Mouse (Mus musculus) hematopoietic stem cell, adult 5-6 weeks (primary cell): ENCODE measurements around the gene Hp. TPM values are rescaled to one million over a fixed set of nuclear protein-coding genes. Genes with fewer than 3 reads are reported as not detected.

Experiments used
- ATAC-seq, 2 experiments: fragments of 125-278 bp in 1 of 2; replicated peaks in 1 of 2; 2 replicates each; pipeline ENCODE4 v1.8.0; 2016 to 2017; ENCODE audit warnings: inconsistent platforms in 2 of 2, mild to moderate bottlenecking in 2 of 2, moderate number of reproducible peaks in 2 of 2, low read depth in 1 of 2, moderate TSS enrichment in 1 of 2; ENCODE audit not compliant: low FRiP score in 2 of 2, poor library complexity in 2 of 2, severe bottlenecking in 2 of 2, insufficient read depth in 1 of 2, low TSS enrichment in 1 of 2
- total RNA-seq: library from RNA; stranded (forward); fragments of 172-1452, 232-1000 nt; gene quantifications from 2 replicates; pipeline ENCODE4 v1.2.3, GENCODE M21; 2017

Gene Hp
- total RNA-seq, 1 experiment from 2014 or later: 26.8 TPM

DNA sequence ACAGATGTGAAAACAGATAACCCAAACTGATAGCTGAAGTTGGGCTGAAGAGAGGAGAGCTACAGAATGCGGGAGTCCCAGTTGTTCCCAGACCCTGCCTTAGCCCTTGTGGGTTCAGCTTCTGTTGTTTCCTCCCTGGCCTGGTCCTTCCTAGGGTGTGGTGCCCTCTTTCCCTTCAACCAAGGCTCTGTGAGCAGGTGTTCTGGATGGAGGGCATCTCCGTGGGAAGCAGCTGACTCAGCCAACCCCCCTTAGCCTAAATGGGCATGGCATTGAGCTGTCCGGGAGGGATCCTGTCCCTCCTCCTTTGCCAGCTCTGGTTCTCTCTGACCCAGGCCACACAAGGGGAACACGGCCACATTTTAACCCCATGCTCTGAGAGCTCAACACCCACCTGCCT is 2.7 kb downstream of the Hp start:
- no peak for ATAC-seq

DNA sequence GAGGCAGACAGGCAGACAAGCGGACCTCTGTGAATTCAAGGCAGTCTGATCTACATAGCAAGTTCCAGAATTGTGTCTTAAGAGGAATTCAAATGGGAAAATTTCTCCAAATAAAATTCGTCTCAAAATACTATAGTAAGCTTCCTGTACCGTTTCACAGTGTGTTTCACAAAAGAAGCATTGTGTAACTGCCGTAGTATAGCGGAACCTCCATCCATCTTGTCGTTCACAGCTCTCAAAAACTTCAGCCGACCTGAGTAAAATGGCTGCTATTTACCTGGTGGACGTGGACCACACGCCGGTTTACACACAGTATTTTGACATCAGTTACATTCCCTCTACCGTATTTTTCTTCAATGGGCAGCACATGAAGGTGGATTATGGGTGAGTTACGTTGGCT is 7.8 kb downstream of the Hp start:
- no peak; a peak in 1 of 4 replicates for ATAC-seq

DNA sequence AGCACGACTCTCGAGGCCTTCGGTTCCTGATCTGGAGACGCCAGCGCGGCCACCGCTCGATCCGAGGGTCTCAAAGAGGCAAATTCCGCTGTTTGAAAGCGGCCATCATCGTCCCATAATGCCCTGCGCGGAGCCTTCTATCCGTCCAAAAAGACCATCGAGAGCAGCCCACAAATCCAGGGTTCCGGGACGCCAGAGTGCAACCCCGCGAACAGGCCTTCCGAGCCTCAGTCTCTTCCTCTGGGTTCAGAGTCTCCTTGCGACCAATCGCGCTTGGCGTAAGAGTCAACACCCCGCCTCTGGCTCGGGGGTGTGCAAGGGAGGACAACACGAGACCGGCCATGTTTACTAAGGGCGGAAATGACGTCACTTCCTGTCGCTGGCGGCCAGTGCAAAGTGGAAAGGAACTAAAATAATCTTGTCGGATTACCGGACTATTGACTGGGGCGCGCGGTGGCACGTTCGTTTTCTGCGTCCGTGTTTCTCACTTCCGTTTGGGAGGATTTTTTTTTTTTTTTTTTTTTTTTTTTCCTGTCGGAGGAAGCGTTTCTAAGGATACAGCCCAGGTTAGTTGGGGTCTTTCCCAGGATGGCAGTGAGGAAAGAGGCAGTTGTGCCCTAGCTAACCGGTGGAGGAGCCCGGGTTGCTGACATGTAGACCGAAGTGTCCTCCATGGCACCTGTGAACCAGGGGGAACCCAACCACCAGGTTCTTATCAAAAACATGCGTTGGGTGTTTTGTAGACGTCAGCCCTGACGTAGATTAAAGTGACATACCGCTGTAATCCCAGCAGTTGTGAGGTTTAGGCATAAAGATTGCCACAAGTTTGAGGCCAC is 13.3 kb downstream of the Hp start, which contains the start of the genes Dhx38 and Txnl4b:
TSS of gene Dhx38 (minus strand) at position 364 of the 836 bp plus-strand sequence.
TSS of gene Txnl4b (plus strand) at position 395 of the 836 bp plus-strand sequence.
- peak; percentile 97 for ATAC-seq

DNA sequence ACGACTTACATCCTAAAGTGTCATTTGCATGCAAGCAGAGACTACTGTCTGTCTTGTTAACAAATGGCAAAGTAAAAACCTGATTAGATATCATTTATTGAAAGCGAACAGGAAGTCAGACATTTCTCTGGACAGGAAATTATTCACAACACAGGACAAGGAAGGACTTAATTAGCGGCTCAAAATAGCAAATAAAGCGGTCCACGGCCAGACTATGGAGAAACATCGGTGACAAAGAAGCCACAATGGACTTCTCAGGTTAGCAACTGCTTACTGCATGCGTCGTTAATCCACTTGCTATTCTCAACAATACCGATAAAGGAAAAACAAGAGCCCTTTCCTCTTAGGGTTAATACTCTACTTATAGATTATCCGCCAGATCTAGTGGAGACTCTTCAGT is 14.2 kb downstream of the Hp start:
- ATAC-seq: no peak

DNA sequence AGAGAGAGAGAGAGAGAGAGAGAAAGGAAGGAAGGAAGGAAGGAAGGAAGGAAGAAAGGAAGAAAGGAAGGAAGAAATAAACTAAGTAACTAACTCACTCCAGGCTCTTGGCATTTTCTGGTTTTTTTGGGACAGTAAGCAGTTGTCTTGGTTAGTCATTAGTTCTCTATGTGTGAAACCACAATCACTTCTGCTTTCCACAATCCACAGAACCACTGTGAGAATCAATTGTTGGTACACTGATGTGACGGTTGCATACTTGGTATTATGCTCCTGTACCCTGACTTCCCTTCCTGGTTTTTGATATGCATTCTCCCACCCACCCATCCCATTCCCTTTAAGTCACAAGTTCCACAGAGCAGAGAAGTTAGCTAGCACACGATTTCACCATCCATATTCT is 15.1 kb downstream of the Hp start:
- ATAC-seq: peak in 1 of 2 experiments; percentile 14; a peak in 1 of 4 replicates

DNA sequence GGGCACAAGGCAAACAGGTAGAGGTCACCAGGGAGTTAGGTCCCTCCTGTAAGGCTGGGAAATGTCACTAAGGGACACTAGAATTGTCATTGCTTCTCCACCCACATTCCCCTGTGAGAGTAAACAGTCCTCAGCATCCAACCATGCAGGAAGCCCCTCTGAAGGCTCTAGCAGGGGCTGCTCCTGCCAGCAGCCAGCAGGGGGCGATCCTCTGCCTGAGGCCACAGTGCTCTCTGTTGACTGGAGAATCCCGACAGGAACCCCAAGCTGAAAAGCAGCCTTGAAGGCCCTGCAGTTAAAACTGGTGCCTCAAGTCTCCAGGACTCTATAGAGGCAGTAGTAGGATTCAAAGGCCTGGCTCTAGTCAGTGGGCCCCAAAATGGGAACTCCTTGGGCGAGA is 27.3 kb downstream of the Hp start:
- ATAC-seq: peak in 1 of 2 experiments; percentile 40; a peak in 2 of 4 replicates

DNA sequence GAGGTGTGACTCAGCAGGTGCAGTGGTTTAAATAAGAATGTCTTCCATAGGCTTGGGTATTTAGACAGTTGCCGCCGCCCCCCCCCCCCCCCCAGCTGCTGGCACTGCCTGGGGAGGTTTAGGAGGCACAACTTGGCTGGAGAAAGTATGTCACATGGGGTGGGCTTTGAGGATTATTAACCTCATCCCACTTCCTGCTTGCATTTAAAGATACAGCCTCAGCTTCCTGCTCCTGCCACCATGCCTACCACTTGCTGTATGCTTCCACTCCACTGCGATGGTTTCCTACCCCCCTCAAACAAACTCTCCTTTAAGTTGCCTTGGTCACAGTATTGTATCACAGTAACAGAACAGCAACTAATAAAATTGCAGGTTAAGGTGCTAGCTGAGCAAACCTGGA is 34.9 kb downstream of the Hp start:
- peak; percentile 22 to 44; a peak in 2 of 4 replicates for ATAC-seq

DNA sequence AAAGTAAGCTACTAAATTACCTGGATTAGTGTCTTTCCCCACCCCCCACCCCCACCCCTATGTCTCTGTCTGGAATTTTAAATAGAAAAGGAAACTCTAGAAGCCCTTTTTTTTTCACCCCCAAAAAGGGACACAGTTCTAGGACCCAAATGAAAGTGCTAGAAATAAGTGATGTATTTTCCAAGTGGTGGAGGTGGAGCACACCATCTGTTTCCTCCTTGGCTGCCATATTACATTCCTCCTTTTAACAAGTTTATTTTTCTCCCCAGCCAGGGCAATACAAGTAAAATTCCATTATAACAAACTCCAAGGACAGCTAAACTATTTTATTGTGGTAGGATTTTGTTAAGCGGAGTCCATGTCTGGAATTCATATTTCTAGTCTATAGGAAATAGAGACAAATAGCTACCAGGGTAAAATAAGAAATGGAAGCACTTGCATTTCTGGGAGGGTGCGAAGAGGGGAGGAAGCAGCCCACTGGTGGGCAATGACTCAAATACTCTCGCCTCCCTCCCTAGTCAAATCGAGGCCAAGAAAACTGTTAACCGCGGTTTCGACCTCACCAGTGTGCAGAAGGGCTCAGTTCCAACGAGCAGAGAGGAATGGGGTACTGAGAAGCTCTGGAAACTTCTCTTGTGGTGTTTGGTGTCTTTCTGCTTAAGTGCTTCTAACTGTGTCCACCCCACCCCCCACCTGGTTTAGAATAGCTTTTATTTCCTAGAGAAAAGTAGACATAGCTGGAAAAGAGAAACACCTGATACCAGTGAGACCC is 36.0 kb downstream of the Hp start:
- no peak for ATAC-seq

DNA sequence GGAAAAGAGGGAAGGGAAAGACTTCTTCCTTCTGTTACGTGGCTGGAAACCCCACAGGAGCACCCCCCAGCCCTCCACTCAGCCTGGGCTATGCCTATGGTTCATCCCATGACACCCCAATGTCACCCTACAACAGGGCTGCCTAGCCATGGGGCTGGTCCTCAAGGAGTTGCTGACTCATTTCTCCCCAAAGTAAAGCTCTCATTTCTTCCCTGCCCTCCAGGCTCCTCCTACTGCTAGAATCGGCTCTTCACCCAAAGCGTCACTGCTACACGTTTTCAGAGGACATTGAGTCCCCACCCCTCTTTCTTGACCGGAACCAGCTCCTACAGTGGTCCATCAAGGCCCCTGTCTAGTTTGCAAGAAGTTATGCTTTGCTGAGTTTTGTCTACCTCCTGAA is 36.8 kb downstream of the Hp start:
- ATAC-seq: no peak

DNA sequence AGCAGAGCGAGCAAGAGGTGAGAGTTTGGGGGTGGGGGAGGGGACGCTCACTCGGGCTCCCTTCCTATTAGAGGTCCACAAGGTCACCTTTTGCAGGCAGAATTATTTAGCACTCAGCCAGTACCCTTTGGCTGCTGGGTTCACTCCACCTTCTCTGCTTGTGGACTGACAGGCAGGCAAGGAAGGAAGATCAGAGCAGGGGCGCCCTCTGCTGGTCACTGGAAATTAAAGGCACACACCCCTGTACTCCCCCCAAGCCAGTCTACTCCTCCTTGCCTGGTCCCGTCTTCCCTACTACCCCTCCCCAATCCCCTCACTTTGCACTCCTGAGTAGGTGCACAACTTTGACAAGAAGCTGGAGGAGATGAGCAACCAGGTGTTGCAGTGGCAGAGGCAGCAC is 42.3 kb downstream of the Hp start:
- ATAC-seq: peak; percentile 72 to 84

DNA sequence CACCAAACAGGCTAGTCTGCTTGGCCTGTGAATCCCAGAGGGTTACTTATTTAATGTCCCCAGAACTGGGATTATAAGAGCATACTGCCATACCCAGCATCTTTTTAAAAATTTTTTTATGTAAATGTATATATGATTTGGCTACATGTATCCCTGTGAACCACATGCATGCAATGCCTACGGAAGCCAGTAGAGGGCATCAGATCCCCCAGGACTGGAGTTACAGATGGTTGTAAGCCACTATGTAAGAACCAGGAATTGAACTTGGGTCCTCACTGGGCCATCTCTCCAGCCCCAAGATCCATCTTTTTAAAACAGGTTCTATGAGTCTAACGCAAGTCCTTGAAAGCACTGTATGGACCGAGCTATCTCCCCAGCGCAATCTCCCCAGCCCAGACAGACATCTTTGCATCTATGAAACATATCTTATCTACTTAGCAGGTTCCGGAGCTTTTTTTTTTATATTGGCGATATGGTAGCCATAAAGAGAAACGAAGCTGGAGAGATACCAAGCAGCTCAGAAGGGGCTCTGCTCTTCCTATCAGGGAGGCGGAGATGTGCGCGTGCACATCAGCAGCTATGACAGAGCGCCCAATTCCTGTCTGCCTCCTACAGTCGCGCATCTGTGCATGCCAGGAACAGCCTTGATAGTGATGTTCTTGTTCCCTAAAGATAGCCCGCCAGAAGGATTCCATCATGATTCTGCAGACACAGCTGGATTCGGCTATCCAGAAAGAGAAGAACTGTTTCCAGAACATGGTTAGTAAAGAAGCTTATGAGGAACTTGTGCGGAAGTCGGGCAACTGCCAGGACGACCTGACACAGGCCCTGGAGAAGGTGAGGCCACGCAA is 43.6 kb downstream of the Hp start:
- no peak for ATAC-seq

Other genes with a start within 250 kb of the Hp start
- not detected in 2 replicates for gene Pmfbp1, start 85.1 kb downstream of the Hp start, total RNA-seq
- 53.2 and 58.5 TPM in 2 replicates for gene Dhx38, start 13.3 kb downstream of the Hp start, total RNA-seq
- 9.6 and 14.2 TPM in 2 replicates for gene Txnl4b, start 13.3 kb downstream of the Hp start, total RNA-seq
- gene Dhodh, start 29.5 kb upstream of the Hp start, total RNA-seq: 17.4 and 17.6 TPM in 2 replicates
- gene Pkd1l3, start 35.3 kb upstream of the Hp start, total RNA-seq: 0.55 and 0.94 TPM in 2 replicates
- gene Ist1, start 114.1 kb upstream of the Hp start, total RNA-seq: 87.7 and 109 TPM in 2 replicates
- 7.6 and 8.9 TPM in 2 replicates for gene Zfp821, start 126.4 kb upstream of the Hp start, total RNA-seq
- gene Atxn1l, start 158.6 kb upstream of the Hp start, total RNA-seq: 13.3 and 14.1 TPM in 2 replicates
- gene Ap1g1, start 199.4 kb upstream of the Hp start, total RNA-seq: 62.0 TPM in 2 replicates